Mouse (Mus musculus) left cerebral cortex, postnatal 10 days (tissue): Measurements from ENCODE around the gene Kat14. TPM values are rescaled to one million over a fixed set of nuclear protein-coding genes. Genes with fewer than 3 reads are reported as not detected.

ENCODE experiments used
- DNase-seq, 2 experiments: peaks; one replicate each; pipeline ENCODE4 v3.0.0; 2021 to 2022; ENCODE audit warnings: low spot score in 2 of 2, mixed read lengths in 1 of 2; ENCODE audit errors: extremely low spot score in 1 of 2
- intact Hi-C: fragments of 180-260 bp; cut with DNase I; formaldehyde crosslinking; loops from one replicate; pipeline ENCODE4 v1.15.1; 2025
- total RNA-seq, 2 experiments: library from RNA; stranded (reverse); gene quantifications; 2 replicates each; pipeline ENCODE4 v1.2.3; 2021

The Kat14 gene
- total RNA-seq, 2 experiments from 2014 or later, result 24.4 to 27.2 TPM

- DNase-seq, result no peak
- intact Hi-C loops, result no loop called here
Observed at GRCm38 (mm10) chr2:144373063-144373462, 4.3 kb downstream of the Kat14 start.

GRCm38 (mm10) chr2:144375063-144375703 lies 6.4 kb downstream of the Kat14 start:
- intact Hi-C loops, result no loop called here
- no peak for DNase-seq

GRCm38 (mm10) chr2:144381293-144381692 lies 12.5 kb downstream of the Kat14 start:
- DNase-seq, result no peak
- intact Hi-C loops, result no loop called here

GRCm38 (mm10) chr2:144381741-144382140 lies 13.0 kb downstream of the Kat14 start:
- DNase-seq, result no peak
- intact Hi-C loops, result no loop called here

- intact Hi-C loops, result no loop called here
- no peak for DNase-seq
Observed at GRCm38 (mm10) chr2:144382624-144383138, 13.9 kb downstream of the Kat14 start.

- intact Hi-C loops, result no loop called here
- DNase-seq, result no peak
Observed at GRCm38 (mm10) chr2:144386296-144386695, 17.5 kb downstream of the Kat14 start.

- intact Hi-C loops, result no loop called here
- DNase-seq, result no peak
Observed at GRCm38 (mm10) chr2:144388416-144388815, 19.6 kb downstream of the Kat14 start.

GRCm38 (mm10) chr2:144399531-144399930 lies 30.7 kb downstream of the Kat14 start:
- intact Hi-C loops, result no loop called here
- no peak for DNase-seq

- intact Hi-C loops, result no loop called here
- DNase-seq, result no peak
Observed at GRCm38 (mm10) chr2:144400659-144401058, 31.9 kb downstream of the Kat14 start.

- intact Hi-C loops, result no loop called here
- DNase-seq, result no peak
Observed at GRCm38 (mm10) chr2:144409037-144409436, 40.3 kb downstream of the Kat14 start.

GRCm38 (mm10) chr2:144410603-144411002 lies 41.8 kb downstream of the Kat14 start:
- intact Hi-C loops, result no loop called here
- DNase-seq, result peak; percentile 27 to 51

- no peak for DNase-seq
- intact Hi-C loops, result no loop called here
Observed at GRCm38 (mm10) chr2:144414646-144415045, 45.9 kb downstream of the Kat14 start.

GRCm38 (mm10) chr2:144416859-144417258 lies 48.1 kb downstream of the Kat14 start:
- no peak for DNase-seq
- intact Hi-C loops, result no loop called here

GRCm38 (mm10) chr2:144418062-144418461 lies 49.3 kb downstream of the Kat14 start:
- DNase-seq, result no peak
- intact Hi-C loops, result no loop called here

- intact Hi-C loops, result no loop called here
- DNase-seq, result no peak
Observed at GRCm38 (mm10) chr2:144422094-144422675, 53.4 kb downstream of the Kat14 start.

GRCm38 (mm10) chr2:144425761-144426160 lies 57.0 kb downstream of the Kat14 start:
- no peak for DNase-seq
- intact Hi-C loops, result no loop called here

GRCm38 (mm10) chr2:144427852-144428251 lies 59.1 kb downstream of the Kat14 start:
- DNase-seq, result no peak
- intact Hi-C loops, result no loop called here

GRCm38 (mm10) chr2:144428659-144429058 lies 59.9 kb downstream of the Kat14 start:
- DNase-seq, result no peak
- intact Hi-C loops, result no loop called here

- intact Hi-C loops, result no loop called here
- DNase-seq, result no peak
Observed at GRCm38 (mm10) chr2:144429171-144429570, 60.4 kb downstream of the Kat14 start.

GRCm38 (mm10) chr2:144431286-144431825 lies 62.6 kb downstream of the Kat14 start:
- no peak for DNase-seq
- intact Hi-C loops, result no loop called here
